Mouse (Mus musculus): ENCODE results near the gene Top1. TPM values are rescaled to one million over a fixed set of nuclear protein-coding genes. Genes with fewer than 3 reads are reported as not detected.

The Top1 gene
- polyA plus RNA-seq, 1 experiment from 2014 or later: 83.0 TPM

DNA sequence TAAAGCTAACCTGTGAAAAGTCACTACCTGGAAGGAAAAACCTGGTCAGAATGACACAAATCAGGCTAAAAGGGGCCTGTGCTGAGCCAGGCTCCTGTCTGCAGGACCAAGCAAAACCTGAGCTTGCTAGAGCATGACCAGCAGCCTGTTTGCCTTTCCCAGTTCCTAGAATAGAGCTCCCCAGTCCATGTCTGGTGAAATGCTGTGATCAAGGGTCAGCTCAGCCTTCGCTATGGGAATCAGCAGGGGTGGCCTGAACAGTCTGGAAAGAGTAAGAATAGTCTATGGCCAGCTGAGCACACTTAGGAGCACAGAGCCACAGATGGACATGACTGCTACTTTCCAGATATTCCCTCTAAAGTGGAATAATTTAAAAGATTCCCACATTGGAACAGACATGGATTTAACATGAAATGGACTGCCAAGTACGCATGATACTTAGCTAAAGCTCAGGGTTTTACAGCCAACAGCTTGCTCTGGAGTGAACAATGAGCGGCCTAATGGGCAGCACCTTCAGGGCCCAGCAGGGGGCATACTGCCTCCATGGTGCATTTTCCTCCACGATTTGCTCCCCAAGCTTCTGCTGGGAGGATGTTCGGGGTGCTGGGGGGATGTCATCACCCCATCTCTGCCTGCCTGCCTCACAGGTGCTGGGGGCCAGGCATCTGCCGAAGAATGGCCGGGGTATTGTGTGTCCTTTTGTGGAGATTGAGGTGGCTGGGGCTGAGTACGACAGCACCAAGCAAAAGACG lies 114.9 kb downstream of the Top1 start:
- ATAC-seq (ENCODE audit: insufficient read depth) (0 out of 2 replicates have a peak, but pooled peaks have one; percentile 18), DNase-seq (peak; percentile 49)
- H3K4me3 ChIP-seq (ENCODE audit: low read depth, low read length): no peak overlapping the region
- H3K27ac ChIP-seq (ENCODE audit: low read depth): no peak overlapping the region
- H3K4me1 ChIP-seq (ENCODE audit: insufficient read depth): no peaks in the 10 kb centered on the region
- H3K27me3 ChIP-seq (ENCODE audit: insufficient read depth, low read length): no peaks in the 10 kb centered on the region
- no peaks in the 10 kb centered on the region for H3K9me3 ChIP-seq (ENCODE audit: low read depth, low read length)
- H3K4me2 ChIP-seq: no peak overlapping the region
- no peak overlapping the region for H3K9ac ChIP-seq
- whole genome bisulfite sequencing: 87% methylated on average over 9 of the region's 9 CpGs
- TF ChIP-seq CTCF (IDR thresholded peaks at IDR 0.05; ENCODE audit: low read depth): peak; percentile 63
- H3K36me3 ChIP-seq (ENCODE audit: insufficient read depth): peaks cover 99% of the 10 kb centered on the region

DNA sequence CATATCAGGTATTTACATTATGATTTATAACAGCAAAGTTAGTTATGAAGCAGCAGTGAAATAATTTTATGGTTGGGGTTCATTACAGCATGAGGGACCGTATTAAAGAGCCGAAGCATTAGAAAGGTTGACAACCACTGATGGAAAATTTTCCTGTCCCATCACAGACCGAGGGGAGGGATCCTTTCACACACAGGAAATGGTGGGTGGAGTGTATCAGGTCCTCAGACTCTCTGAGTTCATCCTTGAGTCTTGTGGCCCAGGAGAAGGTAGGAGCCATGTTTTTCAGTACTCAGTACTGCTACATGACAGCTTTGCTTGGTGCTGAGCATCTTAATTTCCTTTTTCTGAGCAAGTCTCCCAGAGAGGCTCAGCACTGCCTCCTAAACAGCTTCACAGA lies 118.1 kb downstream of the Top1 start:
- no peak for TF ChIP-seq CTCF (IDR thresholded peaks at IDR 0.05; ENCODE audit: low read depth)
- no peak for ATAC-seq (ENCODE audit: insufficient read depth)
- Histone ChIP-seq H3K4me3 (ENCODE audit: low read depth, low read length) (no peak overlapping the region), H3K4me1 (ENCODE audit: insufficient read depth) (no peaks in the 10 kb centered on the region), H3K9me3 (ENCODE audit: low read depth, low read length) (no peaks in the 10 kb centered on the region), H3K9ac (no peak overlapping the region), H3K36me3 (ENCODE audit: insufficient read depth) (peaks cover 75% of the 10 kb centered on the region), H3K27me3 (ENCODE audit: insufficient read depth, low read length) (no peaks in the 10 kb centered on the region), H3K4me2 (no peak overlapping the region), H3K27ac (ENCODE audit: low read depth) (no peak overlapping the region)
- WGBS: 71% methylated on average over 3 of the region's 3 CpGs
- no peak for DNase-seq

DNA sequence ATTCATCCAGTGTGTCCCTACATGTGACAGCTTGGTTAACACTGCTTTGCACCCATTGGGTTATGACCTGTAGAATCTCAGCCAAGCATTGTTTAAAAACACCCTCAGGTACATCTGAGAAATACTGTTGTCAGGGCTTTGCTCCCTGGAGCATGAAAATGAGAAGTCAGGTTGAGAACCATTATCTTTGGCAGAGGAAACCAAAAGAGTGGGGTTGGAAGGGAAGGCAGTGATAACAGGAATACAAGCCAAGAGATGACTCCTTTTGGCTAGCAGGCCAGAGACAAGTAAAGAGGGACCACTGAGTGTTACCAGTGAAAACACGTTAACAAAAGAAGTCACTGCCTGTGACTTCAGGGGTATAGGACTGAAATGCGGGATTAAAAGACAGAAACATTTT lies 118.7 kb downstream of the Top1 start:
- no peak overlapping the region for H3K9ac ChIP-seq
- TF ChIP-seq CTCF (IDR thresholded peaks at IDR 0.05; ENCODE audit: low read depth): no peak
- no peak overlapping the region for H3K4me3 ChIP-seq (ENCODE audit: low read depth, low read length)
- DNase-seq (no peak), ATAC-seq (ENCODE audit: insufficient read depth) (no peak)
- WGBS: 85% methylated on average over 2 of the region's 2 CpGs
- H3K4me1 ChIP-seq (ENCODE audit: insufficient read depth): no peaks in the 10 kb centered on the region
- H3K4me2 ChIP-seq: no peak overlapping the region
- no peaks in the 10 kb centered on the region for H3K27me3 ChIP-seq (ENCODE audit: insufficient read depth, low read length)
- no peak overlapping the region for H3K27ac ChIP-seq (ENCODE audit: low read depth)
- H3K9me3 ChIP-seq (ENCODE audit: low read depth, low read length): no peaks in the 10 kb centered on the region
- H3K36me3 ChIP-seq (ENCODE audit: insufficient read depth): peaks cover 73% of the 10 kb centered on the region

DNA sequence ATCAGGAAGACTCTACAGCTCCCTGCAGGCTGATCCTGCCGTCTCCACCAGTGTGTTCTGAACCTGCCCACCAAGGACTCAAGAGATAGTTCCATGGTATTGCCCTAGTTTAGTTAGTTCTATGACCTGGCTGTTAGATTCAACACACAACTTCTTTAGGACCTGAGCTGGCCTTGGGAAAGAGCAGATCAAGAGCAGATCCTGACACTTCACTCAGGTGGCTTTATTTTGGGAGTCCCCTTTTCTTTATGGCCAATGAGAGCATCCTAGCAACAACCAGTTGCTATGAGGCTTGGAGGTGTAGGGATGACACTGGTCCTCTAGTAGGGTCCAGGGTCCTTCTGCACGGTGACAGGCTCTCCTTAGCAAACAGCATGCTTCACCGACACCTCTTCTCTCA lies 119.4 kb downstream of the Top1 start:
- H3K4me3 ChIP-seq (ENCODE audit: low read depth, low read length): no peak overlapping the region
- H3K9ac ChIP-seq: no peak overlapping the region
- H3K4me1 ChIP-seq (ENCODE audit: insufficient read depth): no peaks in the 10 kb centered on the region
- no peaks in the 10 kb centered on the region for H3K9me3 ChIP-seq (ENCODE audit: low read depth, low read length)
- no peak overlapping the region for H3K4me2 ChIP-seq
- no peak for TF ChIP-seq CTCF (IDR thresholded peaks at IDR 0.05; ENCODE audit: low read depth)
- 53% methylated on average over 3 of the region's 3 CpGs for WGBS
- no peak for DNase-seq
- no peak overlapping the region for H3K27ac ChIP-seq (ENCODE audit: low read depth)
- H3K27me3 ChIP-seq (ENCODE audit: insufficient read depth, low read length): no peaks in the 10 kb centered on the region
- ATAC-seq (ENCODE audit: insufficient read depth): no peak
- peaks cover 65% of the 10 kb centered on the region for H3K36me3 ChIP-seq (ENCODE audit: insufficient read depth)

DNA sequence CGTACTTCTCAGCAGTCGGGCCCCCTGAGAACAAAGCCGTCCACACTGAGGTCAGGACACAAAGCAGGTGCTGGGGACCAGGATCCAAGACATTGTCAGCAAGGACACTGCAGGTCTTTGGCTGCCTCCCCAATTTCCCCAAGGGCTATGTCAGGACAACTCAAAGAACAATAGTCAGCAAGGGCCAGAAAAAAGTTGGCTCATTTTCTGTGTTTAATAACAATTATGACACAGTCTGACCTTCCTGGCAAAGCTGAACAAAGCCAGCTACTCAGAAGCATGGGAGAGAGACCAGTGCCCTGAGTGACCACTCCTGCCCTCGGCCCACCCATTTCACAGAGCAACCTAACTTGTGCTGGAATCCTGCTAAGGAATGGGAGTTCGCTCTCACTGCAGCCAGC lies 120.7 kb downstream of the Top1 start:
- H3K9me3 ChIP-seq (ENCODE audit: low read depth, low read length): no peaks in the 10 kb centered on the region
- DNase-seq (peak; percentile 27), ATAC-seq (ENCODE audit: insufficient read depth) (no peak)
- H3K27me3 ChIP-seq (ENCODE audit: insufficient read depth, low read length): no peaks in the 10 kb centered on the region
- no peak overlapping the region for H3K4me3 ChIP-seq (ENCODE audit: low read depth, low read length)
- H3K27ac ChIP-seq (ENCODE audit: low read depth): no peak overlapping the region
- H3K4me2 ChIP-seq: no peak overlapping the region
- H3K9ac ChIP-seq: no peak overlapping the region
- peaks cover 58% of the 10 kb centered on the region for H3K36me3 ChIP-seq (ENCODE audit: insufficient read depth)
- 56% methylated on average over 5 of the region's 5 CpGs for WGBS
- no peaks in the 10 kb centered on the region for H3K4me1 ChIP-seq (ENCODE audit: insufficient read depth)
- no peak for TF ChIP-seq CTCF (IDR thresholded peaks at IDR 0.05; ENCODE audit: low read depth)

DNA sequence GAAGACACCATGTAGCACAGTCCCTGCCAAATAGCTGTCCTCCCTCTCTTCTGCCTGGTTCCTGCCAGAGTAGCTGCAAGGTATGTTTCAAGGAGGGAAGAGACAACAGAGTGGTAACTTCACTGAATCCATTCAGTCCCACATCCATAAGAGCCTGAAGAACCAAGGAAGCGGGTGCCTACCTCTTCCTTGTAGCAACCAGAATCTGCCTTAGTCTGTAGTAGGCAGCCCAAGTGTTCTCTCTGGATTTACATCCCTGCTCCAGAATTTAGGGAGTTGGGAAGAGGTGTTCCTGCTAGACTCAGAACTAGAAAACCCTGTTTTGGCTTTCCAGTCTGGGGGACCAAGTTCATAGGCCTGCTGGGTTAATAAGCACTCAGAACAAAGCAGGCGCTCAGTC lies 121.5 kb downstream of the Top1 start:
- H3K27ac ChIP-seq (ENCODE audit: low read depth): no peak overlapping the region
- peaks cover 51% of the 10 kb centered on the region for H3K36me3 ChIP-seq (ENCODE audit: insufficient read depth)
- no peak overlapping the region for H3K9ac ChIP-seq
- H3K4me1 ChIP-seq (ENCODE audit: insufficient read depth): no peaks in the 10 kb centered on the region
- H3K4me3 ChIP-seq (ENCODE audit: low read depth, low read length): no peak overlapping the region
- DNase-seq (no peak), ATAC-seq (ENCODE audit: insufficient read depth) (no peak)
- WGBS: 96% methylated on average over 2 of the region's 2 CpGs
- H3K27me3 ChIP-seq (ENCODE audit: insufficient read depth, low read length): no peaks in the 10 kb centered on the region
- TF ChIP-seq CTCF (IDR thresholded peaks at IDR 0.05; ENCODE audit: low read depth): no peak
- H3K9me3 ChIP-seq (ENCODE audit: low read depth, low read length): no peaks in the 10 kb centered on the region
- no peak overlapping the region for H3K4me2 ChIP-seq

DNA sequence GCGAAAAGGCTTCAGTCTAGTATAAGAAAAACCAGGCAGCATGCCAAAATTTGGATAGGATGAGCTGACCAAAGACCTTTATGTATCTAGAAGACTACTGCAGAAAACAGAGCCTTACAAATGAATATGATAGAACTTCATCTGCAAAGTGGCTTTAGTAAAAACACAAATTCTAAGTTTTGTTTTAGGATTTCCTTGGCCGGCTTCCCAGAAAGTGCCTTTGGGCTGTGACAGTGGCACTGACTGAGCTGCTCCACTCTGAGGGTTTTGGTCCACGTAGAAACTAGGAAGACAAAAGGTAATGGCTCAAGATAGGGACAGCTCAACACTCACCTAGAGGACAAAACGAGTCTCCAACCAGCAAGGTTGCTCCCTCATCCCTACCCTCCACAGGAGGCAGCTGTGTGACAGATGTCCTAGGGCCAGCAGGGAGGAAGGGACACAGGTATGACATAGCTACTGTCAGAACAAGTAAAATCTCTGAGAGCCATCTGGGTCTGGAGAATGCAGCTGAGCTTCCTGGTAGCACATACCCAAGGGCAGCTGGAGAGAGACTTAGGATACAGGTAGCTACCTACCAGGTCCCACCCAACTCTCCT lies 122.5 kb downstream of the Top1 start:
- no peaks in the 10 kb centered on the region for H3K9me3 ChIP-seq (ENCODE audit: low read depth, low read length)
- WGBS: 58% methylated on average over 4 of the region's 4 CpGs
- H3K9ac ChIP-seq: no peak overlapping the region
- no peak for TF ChIP-seq CTCF (IDR thresholded peaks at IDR 0.05; ENCODE audit: low read depth)
- peak; percentile 65 for DNase-seq
- 0 out of 2 replicates have a peak, but pooled peaks have one; percentile 16 for ATAC-seq (ENCODE audit: insufficient read depth)
- no peak overlapping the region for H3K4me3 ChIP-seq (ENCODE audit: low read depth, low read length)
- no peak overlapping the region for H3K4me2 ChIP-seq
- no peaks in the 10 kb centered on the region for H3K27me3 ChIP-seq (ENCODE audit: insufficient read depth, low read length)
- H3K4me1 ChIP-seq (ENCODE audit: insufficient read depth): no peaks in the 10 kb centered on the region
- no peak overlapping the region for H3K27ac ChIP-seq (ENCODE audit: low read depth)
- H3K36me3 ChIP-seq (ENCODE audit: insufficient read depth): peaks cover 41% of the 10 kb centered on the region
